Mouse (Mus musculus) ES-Bruce4 (cell line): ENCODE results near the gene Gpat3.

Experiments used
- CTCF ChIP-seq: IDR thresholded peaks from one replicate; pipeline ENCODE4 v1.8.1; 2011; ENCODE audit warnings: low read depth, low read length
- EP300 ChIP-seq: IDR thresholded peaks from 2 replicates; pipeline ENCODE4 v1.6.1; 2011; ENCODE audit warnings: low read depth, low read length; ENCODE audit not compliant: insufficient read depth

DNA sequence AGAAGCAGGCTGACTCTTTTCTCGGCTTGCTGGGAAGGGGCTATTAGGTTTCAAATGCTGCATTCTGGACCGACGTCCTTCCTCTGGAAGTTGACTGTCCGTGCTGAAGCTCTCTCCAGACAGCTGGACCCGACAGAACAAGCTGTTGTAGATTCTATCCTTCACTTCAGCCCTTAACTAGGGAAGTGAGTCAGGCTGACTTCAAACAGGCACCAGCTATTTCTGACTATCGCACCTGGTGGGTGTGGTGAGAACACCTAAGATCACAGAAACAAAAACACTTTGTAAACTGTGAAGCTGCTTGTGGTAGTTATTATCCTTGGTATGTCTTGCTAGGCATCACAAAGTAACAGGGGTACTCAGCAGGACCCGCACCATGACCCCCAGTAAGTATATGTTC, 19.0 kb upstream of the Gpat3 start:
- TF ChIP-seq CTCF (no peak), EP300 (no peak)
